Mouse (Mus musculus): ENCODE data around the gene Hsdl1.

Gene Hsdl1

DNA sequence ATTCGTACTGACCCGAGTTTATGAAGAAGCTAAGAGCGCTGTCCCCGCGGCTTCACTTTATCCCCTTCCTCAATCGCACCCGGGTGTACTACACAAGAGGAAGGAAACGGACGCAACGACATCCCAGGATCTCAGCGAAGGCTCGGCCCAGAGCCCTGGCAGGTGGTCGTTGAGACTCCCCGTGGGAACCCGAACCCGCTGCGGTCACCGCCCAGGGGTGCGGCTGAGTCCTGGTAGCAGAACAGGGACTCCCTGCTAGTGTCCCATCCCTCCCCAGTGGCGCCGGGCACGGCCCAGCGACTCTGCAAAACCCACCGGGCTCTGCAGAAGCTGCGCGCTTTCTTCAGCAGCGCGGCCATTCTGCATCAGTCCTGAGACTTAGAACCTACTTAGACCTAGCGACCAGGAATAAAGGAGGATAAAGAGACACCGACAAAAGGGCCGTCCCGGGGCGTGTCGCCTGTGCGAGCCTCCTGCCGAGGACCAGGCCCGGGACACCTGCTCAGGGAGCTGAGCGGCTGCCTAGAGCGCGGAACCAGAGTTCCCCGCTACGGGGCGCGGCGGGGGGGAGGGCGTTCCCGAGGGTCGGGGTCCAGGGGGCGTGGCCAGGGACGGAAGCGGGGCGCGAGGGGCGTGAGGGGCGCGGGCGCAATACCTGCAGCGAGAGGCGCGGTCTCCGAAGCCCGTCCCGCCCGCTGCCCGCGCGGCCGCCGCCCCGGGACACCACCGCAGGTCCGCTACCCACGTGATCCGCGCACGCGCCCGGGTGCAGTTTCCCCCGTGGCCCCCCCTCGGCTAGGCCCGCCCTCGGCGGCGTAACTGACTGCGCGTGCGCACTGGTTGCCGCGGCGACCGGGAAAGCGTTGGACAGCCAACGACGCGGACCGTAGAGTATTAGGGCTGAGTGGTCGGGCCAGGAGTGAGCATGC lies at the start of gene Hsdl1, which contains the start of gene Dnaaf1:
TSS of gene Hsdl1 (minus strand) at position 747 of the 929 bp plus-strand sequence.
TSS of gene Dnaaf1 (plus strand) at position 799 of the 929 bp plus-strand sequence.
- DNase-seq, result peak; percentile 99

DNA sequence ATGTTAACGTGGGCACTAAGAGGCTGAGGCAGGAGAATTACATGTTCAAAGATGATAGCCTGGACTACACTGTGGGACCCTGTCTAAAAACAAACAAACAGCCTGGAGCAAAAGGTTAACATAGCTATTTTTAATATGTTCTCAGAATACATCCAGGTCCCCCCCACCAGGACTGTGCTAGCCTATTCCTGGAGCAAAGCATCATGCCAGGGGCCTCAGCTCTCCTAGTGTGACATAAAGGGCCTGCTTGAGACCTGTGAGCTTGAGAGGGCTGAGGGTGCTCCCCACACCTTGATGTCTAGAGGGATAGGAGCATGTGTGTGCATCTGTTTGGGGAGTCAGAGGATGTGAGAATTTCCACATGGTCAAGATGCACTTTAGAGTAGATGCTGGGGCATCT lies 48.8 kb upstream of the Hsdl1 start:
- no peak for DNase-seq

DNA sequence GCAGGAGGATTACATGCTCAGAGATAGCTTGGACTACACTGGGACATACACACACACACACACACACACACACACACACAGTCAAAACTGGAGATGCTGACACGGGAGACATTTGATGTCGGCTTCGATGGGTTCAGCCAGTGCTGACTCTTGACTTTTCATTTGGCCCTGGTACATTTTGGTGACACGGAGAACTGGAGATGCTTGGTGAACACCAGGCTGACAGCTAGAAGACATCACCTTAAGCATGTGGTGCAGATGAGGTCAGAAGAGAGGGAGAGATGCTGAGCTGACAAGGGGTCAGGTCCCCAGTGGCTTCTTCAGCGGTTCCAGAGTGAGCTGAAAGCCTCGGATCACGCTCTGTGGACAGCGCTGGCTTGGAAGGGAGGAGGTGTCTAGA lies 48.1 kb upstream of the Hsdl1 start:
- no peak for DNase-seq

DNA sequence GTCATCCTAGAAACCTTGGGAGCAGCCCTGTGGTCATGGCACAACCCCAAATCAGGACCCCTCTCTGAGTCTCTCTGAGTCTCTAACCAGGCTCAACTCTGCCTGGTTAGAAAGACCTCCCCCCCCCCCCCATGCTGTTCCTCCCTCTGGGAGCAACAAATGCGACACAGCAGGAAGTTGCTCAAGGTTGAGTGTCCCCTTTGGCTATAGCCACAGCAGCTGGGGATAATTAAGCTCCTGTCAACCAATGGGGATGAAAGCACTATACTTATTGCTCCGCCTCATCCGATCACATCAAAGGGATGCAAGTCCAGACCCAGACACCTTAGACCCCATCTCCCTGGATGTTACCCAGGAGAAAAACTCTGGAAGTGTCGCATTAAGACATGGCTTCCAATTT lies 47.6 kb upstream of the Hsdl1 start:
- no peak for DNase-seq

DNA sequence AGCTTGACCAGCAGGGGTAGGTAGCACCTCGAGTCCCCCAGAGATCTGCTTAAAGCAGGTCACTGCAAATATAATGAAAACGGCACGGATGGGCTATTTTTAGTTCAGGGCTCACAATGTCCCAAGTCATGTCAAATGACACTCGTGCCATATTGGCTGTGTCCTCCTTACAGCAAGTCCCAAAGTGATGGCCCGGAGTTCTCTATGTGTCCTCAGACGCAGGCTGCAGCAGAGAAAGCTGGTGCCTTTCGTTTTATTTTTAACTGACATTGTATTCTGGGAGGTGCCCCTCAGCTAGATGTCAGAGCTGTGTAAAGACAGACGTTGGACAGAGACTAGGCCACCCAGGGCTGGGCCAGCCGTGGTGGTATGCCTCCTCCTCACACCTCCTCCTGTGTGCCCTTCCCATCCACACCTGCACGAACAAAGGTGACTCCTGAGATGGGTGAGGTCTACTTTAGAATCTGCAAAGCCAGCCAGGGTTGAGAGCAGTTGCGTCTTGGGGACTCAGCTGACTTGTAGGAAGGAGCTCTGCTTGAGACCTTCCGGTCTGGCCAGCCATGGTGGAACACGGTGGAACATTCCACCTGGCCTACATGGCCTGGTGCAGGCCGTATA lies 46.0 kb upstream of the Hsdl1 start:
- DNase-seq, result no peak

DNA sequence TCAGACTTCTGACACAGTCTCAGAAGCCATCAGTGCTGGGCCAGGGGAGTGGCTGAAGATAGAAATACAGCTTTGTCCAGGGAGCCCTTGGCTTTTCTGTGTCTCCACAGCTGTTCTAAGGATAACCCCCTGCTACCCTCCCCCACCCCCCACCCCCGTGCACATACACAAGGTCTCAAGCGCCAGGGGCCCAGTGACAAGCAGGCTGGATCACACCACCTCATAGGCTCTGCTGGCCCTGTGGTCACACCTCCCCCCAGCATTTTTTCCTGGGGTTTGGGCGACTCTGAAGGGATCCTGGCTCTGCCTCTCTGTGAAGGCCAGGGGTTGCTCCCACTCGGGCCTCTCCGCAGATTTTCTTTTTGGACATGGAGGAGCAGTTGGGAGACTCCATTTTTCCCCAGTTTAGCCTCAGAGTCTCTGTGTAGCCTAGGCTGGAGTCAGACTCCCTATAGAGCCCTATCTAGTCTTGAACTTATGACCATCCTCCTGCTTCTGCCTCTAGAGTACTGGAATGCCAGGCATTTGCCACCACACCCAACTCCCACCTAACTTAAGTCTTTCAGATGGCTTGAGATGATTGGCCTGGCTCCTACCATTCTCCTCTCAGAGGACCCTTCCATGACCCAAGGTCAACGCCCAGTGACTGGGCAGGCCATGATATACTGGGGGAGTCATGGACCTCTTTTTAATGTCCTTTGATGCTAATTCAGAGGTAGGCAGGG lies 45.3 kb upstream of the Hsdl1 start:
- DNase-seq, result no peak

DNA sequence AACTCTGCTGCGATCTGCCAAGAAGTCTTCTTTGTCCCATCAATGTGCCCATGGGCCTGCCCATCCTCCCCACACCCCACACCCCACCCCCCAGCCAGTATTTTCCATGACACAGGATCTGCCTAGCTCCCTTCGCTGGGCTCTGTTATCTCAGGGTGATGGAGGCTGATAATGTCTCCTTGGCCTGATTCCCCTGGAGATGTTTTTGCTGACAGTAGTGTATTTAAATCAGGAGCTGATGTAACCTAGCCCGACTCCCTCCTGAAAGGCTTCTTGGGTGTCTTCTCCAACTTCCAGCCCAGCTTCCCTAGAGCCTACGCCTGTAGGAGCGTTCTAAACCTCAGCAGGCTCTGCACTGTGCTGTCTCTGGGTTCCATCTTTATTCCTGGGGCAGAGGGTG lies 43.9 kb upstream of the Hsdl1 start:
- DNase-seq, result no peak

DNA sequence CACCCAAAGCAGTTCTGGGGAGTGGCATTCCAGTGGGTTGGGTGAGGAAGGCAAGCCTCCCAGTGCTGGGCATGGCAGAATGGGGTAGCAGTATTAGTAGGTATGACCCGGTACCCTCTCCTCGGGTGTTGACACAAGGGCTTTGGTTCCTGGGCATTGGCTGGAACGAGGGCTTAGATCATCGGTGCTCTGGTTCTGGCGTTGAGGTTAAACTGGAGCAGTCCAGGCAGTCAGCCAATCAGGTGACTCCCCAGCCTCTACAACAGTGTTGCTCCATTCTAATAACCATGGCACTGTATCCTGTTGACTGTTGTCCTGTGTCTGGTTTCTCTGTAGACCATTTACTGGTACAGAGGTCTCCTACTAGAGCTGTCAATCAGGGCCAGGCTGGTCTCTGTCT lies 42.6 kb upstream of the Hsdl1 start:
- DNase-seq, result no peak

DNA sequence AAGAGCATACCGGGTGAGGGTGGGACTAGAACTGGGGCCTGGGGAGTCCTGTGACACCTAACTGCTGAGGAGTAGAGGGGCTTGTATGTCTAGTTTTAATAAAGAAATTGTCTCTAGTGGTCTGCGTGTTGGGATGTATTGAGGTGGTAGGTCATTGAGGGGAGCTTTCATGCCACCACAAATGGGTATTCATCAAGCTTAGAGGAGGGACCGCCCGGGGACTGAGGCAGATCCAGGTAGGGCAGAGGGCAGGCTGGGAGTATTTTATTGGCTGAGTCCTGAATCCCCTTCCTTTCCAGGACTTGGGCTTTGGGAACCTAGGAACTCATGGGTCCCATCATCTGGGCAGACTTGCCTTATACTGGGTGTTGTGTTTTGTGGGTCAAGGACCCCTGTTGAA lies 41.8 kb upstream of the Hsdl1 start:
- no peak for DNase-seq

DNA sequence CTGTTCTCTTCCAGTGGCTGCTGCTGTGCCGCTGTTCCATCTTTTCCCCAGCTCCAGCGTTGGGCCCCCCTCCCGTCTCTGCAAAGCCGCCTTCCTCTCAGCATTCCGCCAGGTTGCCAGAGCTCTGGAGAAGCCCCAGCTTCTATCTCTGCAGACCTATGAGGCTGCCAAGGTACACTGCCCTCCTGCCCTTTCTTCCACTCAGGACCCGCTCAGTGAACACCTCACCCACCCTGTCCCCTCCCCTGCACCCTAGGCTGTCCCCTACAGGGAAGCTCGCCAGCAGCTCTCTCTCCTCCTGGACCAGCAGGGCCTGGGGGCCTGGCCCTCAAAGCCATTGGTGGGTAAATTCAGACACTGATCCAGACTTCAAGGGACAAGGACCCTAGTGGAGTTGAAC lies 41.4 kb upstream of the Hsdl1 start:
- no peak for DNase-seq

DNA sequence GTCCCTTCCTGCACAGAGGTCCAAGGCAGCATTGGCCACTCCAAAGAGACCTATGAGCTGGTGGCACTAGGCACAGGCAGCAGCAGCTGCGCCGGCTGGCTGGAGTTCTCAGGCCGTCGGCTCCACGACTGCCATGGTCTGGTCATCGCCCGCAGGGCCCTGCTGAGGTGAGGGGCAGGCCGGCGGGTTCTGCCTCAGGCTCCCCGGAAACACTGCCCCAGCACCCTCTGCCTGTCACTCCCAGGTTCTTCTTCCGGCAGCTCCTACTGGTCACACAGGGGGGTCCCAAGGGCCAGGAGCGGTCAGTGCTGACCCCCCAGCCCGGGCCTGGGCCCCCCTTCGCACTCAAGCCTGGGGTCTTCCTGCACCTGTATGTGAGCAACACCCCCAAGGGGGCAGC lies 40.1 kb upstream of the Hsdl1 start:
- no peak for DNase-seq

DNA sequence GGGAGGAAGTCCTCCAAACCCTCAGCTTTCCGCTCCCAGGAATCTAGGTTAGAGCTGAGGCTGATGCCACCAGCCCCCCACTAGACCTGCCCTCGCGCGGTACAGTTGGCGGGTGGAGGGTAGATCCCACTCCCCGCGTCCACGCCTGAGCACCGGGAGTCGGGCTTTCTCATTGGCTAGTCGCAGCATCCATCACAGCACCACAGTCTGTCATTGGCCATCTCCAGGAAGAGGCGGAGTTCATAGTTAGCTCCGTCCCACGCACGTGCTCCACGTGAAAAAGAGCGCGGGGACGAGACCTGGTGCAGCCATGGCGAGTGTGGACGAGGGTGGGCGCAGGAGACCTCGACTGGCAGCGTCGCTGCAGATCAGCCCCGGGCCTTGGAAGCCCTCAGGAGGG lies 37.5 kb upstream of the Hsdl1 start, which contains the start of gene Adad2:
TSS of gene Adad2 (plus strand) at position 277 of the 400 bp plus-strand sequence.
- DNase-seq, result no peak

DNA sequence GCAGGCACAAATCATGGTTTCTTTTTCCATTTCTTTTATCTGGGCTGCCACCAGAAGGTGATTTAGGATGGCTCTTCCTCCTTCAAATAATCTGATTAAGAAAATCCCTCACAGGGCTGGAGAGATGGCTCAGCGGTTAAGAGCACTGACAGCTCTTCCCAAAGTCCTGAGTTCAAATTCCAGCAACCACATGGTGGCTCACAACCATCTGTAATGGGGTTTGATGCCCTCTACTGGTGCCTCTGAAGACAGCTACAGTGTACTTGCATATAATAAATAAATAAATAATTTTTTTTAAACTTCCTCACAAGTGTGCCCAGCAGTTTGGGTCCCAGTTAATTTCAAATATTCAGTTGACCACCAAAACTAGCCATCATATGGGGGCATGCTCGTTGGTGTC lies 31.2 kb upstream of the Hsdl1 start:
- DNase-seq, result no peak

DNA sequence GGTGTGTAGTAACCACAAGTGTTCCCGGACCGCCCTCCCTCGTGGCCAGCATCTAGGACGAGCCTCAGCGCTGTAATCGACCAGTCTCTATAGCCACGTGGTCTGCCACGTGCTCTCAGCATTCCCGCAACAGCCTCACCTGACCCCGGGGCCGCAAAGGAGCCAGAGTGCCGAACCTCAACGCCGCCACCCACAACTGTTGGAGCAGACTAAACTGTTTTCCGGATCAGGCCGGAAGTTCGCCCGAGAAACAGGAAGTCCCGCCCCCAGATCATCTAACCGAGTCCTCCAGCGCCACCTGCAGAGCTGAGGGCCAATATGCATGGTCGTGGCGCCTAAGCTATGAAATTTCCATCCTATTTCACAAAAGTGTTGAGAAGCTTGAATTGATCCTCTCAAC lies 30.0 kb upstream of the Hsdl1 start, which contains the start of gene Taf1c:
TSS of gene Taf1c (minus strand) at position 227 of the 400 bp plus-strand sequence.
- peak; percentile 98 to 99 for DNase-seq

DNA sequence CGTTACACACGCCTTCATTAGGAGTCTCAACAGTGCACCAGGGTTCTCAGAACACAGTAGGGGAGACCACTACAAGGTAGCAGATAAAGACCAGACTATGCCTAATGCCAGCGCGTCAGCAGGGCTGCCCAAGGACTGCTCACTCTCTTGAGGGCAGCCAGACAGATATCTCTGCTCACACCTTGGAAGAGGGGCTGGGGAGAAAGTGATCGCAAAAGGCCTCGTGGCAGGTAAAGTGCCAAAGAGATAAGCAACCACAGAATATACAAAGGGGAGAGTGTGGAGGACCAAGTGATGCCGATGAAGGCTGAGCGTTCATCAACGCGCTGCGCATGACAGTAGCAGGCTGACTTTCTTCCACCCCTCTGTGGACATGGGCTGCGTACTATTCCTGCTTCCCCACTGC lies 29.4 kb upstream of the Hsdl1 start:
- no peak for DNase-seq

DNA sequence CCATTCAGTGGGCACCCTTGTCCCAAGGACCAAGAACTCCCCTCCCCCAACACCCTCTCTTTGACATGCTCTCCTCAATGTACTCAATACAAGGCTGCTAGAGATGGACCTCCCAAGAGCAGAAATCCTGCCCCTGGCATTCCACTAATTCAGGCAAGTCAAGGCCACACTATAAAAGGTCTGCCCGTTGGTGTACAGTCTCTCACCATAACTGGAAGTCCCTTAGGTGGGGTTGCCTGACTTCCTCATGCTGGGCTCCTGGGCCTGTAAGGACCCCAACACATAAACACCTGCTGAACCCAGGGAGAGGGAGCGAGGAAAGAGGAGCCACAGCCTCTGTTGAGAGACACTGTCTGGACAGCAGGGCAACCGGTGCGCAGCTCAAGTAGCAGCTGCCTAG lies 28.8 kb upstream of the Hsdl1 start:
- no peak for DNase-seq

DNA sequence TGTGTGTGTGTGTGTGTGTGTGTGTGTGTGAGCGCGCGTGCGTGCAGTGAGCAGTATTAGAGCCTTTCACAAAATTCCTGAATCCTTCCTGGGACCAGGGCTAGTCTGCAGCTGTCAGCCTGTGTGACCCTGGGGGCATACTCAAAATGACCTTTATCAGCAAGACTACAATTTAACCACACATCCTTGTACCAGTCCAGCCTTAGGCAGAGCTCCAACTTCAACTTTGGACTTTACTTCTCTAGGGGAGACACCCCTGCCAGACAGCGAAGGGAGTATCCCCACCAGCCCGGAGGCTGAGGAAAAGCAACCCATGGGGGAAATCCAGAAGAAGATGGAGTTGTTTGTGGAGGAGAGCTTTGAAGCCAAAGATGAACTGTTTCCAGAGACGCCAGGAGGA lies 16.5 kb upstream of the Hsdl1 start:
- no peak for DNase-seq

DNA sequence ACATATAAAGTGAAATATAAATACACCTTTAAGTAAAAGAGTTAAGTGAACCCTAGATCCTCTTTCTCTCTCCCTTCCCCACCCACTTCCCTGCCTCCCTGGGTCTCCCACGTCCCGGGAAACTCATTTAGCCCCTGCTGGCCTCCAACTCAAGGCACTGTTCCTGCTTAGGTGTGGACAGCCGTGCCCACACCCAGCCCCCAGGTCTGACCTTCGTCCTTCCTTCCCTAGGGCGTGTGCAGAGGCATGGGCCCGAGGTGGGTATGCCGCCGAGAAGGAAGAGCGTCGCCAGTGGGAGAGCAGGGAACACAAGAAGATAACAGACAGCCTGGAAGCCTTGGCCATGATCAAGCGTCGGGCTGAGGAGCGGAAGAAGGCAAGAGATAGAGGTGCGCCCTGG lies 15.4 kb upstream of the Hsdl1 start:
- DNase-seq, result no peak

DNA sequence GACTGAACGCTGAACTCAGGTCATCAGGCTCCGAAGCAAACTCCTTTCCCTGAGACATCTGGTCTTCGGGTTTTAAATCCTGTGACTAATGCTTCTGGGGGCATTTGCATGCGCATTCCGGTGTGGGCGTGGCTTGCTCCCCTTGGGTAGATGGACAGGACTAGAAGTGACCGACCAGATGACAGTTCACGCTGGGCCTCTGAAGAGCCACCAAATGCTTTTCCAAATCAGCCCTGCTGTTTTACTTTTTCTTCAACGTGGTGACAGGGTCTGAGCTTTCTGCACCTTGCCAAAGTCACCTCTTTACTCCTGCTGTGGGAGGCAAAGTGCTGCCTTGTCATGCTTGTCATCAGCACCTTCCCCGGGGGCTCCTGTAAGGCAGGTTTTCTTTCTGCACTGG lies 13.9 kb upstream of the Hsdl1 start:
- DNase-seq, result no peak

DNA sequence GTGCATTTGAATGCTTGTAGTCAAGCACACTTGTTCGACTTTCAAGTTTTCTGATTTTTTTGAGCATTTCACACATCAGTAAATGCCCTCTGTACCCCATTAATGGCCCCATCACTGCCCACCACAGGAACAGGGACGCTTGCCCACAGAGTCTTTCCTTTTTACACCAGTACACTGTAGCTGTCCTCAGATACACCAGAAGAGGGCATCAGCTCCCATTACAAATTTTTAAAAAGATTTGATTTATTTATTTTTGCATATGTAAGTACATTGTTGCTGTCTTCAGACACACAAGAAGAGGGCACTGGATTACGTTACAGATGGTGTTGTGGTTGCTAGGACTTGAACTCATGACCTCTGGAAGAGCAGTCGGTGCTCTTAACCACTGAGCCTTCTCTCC lies 13.3 kb upstream of the Hsdl1 start:
- no peak for DNase-seq

DNA sequence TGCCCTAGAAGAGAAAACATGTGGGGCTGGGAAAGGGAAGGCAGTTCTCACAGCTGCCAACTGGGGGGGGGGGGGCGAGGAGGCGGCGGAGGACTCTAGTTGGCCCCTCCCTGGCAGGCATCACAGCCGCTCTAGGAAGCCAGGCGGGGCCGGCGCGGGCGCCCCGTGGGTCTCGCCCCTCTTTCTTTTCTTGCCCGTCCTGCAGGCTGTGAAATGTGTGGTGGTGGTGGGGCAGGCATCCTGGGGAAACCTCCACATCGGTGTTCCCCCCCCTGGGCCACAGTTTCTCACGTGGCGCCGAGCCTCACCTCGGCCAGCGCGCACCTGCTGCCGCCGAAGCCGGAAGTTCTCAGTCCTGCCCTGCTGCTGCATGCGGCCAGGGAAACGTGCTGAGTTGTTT lies 10.9 kb upstream of the Hsdl1 start:
- no peak for DNase-seq

DNA sequence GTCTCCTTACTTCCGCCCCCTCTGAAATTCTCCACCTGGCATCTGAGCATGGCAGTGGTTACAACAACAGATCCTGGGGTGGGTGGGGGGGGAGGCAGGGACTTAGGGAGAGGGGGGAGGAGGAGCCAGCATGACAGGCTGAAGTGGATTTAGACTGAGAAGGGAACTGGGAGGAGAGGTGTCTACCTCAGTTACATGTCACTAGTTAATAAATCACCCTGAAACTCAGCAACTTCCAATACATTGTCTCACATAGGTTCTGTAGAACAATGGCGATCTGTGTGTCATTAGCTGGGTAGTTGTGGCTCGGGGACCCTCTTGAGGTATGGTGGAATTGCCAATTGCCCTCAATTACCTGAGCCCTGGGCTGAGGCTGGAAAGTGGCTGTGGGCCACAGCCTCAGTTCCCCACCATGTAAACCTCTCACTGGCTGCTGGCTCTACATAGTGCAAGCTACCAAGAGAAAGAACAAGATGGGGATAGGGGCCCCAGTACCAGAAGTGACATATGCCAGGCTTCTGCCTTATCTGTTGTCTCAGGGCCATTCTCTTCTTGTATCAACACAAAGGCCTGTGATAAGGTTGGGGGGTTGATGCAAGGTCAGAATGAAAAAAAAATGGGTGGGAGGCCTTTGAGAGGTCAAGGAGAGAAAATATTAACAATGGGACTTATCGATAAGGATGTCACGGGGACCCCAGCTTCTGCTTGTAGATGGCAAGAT lies 5.6 kb upstream of the Hsdl1 start:
- no peak for DNase-seq

DNA sequence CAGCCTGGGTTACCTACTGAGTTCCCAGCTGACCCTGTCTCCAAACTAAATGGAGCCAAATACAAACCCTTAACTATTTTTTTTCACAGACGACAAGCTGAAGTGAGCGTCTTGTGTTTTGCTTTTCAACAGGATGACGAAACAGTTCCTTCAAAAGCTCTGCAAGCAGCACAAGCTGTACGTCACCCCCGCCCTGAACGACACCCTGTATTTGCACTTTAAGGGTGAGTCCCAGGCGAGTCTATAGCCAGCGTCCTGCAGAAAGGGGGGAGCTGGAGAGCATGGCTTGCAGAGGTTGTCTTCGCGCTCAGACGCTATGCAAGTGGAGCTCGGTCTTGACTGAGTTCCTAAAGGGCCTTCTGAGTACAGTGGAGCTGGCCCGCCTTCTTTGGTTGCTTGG lies 4.1 kb upstream of the Hsdl1 start:
- DNase-seq, result no peak
